Mouse (Mus musculus): ENCODE results near the gene Lama2. TPM values are rescaled to one million over a fixed set of nuclear protein-coding genes. Genes with fewer than 3 reads are reported as not detected.
"Not testable (repeated sequence)": the region's sequence is repeated elsewhere in the genome, so short reads cannot be mapped to it uniquely, and the experiment has no call there.

Lama2 gene
- polyA plus RNA-seq, 1 experiment, result not detected

- Histone ChIP-seq H3K4me1 (ENCODE audit: control insufficient read depth, insufficient read depth, low read length) (no peaks in the 10 kb centered on the region), H3K36me3 (ENCODE audit: control insufficient read depth, insufficient read depth, low read length, poor library complexity, severe bottlenecking) (no peaks in the 10 kb centered on the region), H3K27ac (ENCODE audit: insufficient read depth, low read length) (no peak overlapping the region), H3K27me3 (ENCODE audit: control insufficient read depth, insufficient read depth, low read length, poor library complexity, severe bottlenecking) (no peaks in the 10 kb centered on the region), H3K9me3 (replicated peaks; ENCODE audit: control insufficient read depth, insufficient read depth, low read length, poor library complexity, severe bottlenecking) (peaks cover 4% of the 10 kb centered on the region; the same call in 1 of the 2 replicates), H3K9ac (ENCODE audit: low read depth, poor library complexity, severe bottlenecking) (no peak overlapping the region), H3K4me3 (ENCODE audit: low read depth, low read length) (no peak overlapping the region)
- no peak for TF ChIP-seq EP300 (IDR thresholded peaks at IDR 0.05; ENCODE audit: insufficient read depth, low read depth, low read length)
- no peak for TF ChIP-seq POLR2A (IDR thresholded peaks at IDR 0.05; ENCODE audit: insufficient read depth, low read length)
- TF ChIP-seq CTCF (IDR thresholded peaks at IDR 0.05; ENCODE audit: low read depth, low read length), result no peak
These were observed 623.6 kb downstream of the Lama2 start for GRCm38 (mm10) chr10:26995987-26996386.

GRCm38 (mm10) chr10:26995182-26995975 lies 624.2 kb downstream of the Lama2 start:
- Histone ChIP-seq H3K27ac (ENCODE audit: insufficient read depth, low read length) (no peak overlapping the region), H3K36me3 (ENCODE audit: control insufficient read depth, insufficient read depth, low read length, poor library complexity, severe bottlenecking) (no peaks in the 10 kb centered on the region), H3K9me3 (replicated peaks; ENCODE audit: control insufficient read depth, insufficient read depth, low read length, poor library complexity, severe bottlenecking) (peaks cover 4% of the 10 kb centered on the region; the same call in 1 of the 2 replicates), H3K9ac (ENCODE audit: low read depth, poor library complexity, severe bottlenecking) (no peak overlapping the region), H3K27me3 (ENCODE audit: control insufficient read depth, insufficient read depth, low read length, poor library complexity, severe bottlenecking) (no peaks in the 10 kb centered on the region; the same call in 1 of the 2 replicates), H3K4me3 (ENCODE audit: low read depth, low read length) (no peak overlapping the region), H3K4me1 (ENCODE audit: control insufficient read depth, insufficient read depth, low read length) (no peaks in the 10 kb centered on the region)
- TF ChIP-seq POLR2A (IDR thresholded peaks at IDR 0.05; ENCODE audit: insufficient read depth, low read length) (no peak), EP300 (IDR thresholded peaks at IDR 0.05; ENCODE audit: insufficient read depth, low read depth, low read length) (no peak), CTCF (IDR thresholded peaks at IDR 0.05; ENCODE audit: low read depth, low read length) (no peak)

- no peak overlapping the region for H3K4me3 ChIP-seq (ENCODE audit: low read depth, low read length)
- H3K9ac ChIP-seq (ENCODE audit: low read depth, poor library complexity, severe bottlenecking), result no peak overlapping the region
- no peaks in the 10 kb centered on the region for H3K4me1 ChIP-seq (ENCODE audit: control insufficient read depth, insufficient read depth, low read length)
- TF ChIP-seq CTCF (IDR thresholded peaks at IDR 0.05; ENCODE audit: low read depth, low read length) (no peak), POLR2A (IDR thresholded peaks at IDR 0.05; ENCODE audit: insufficient read depth, low read length) (no peak), EP300 (IDR thresholded peaks at IDR 0.05; ENCODE audit: insufficient read depth, low read depth, low read length) (no peak)
- H3K36me3 ChIP-seq (ENCODE audit: control insufficient read depth, insufficient read depth, low read length, poor library complexity, severe bottlenecking), result no peaks in the 10 kb centered on the region
- no peak overlapping the region for H3K27ac ChIP-seq (ENCODE audit: insufficient read depth, low read length)
- peaks cover 4% of the 10 kb centered on the region; the same call in 1 of the 2 replicates for H3K9me3 ChIP-seq (replicated peaks; ENCODE audit: control insufficient read depth, insufficient read depth, low read length, poor library complexity, severe bottlenecking)
- no peaks in the 10 kb centered on the region; the same call in 1 of the 2 replicates for H3K27me3 ChIP-seq (ENCODE audit: control insufficient read depth, insufficient read depth, low read length, poor library complexity, severe bottlenecking)
These were observed 625.4 kb downstream of the Lama2 start for GRCm38 (mm10) chr10:26993971-26994761.

GRCm38 (mm10) chr10:26985451-26985850 lies 634.1 kb downstream of the Lama2 start:
- Histone ChIP-seq H3K9ac (ENCODE audit: low read depth, poor library complexity, severe bottlenecking) (no peak overlapping the region), H3K4me1 (ENCODE audit: control insufficient read depth, insufficient read depth, low read length) (no peaks in the 10 kb centered on the region), H3K4me3 (ENCODE audit: low read depth, low read length) (no peak overlapping the region), H3K9me3 (replicated peaks; ENCODE audit: control insufficient read depth, insufficient read depth, low read length, poor library complexity, severe bottlenecking) (no peaks in the 10 kb centered on the region), H3K27me3 (ENCODE audit: control insufficient read depth, insufficient read depth, low read length, poor library complexity, severe bottlenecking) (no peaks in the 10 kb centered on the region; the same call in 1 of the 2 replicates), H3K36me3 (ENCODE audit: control insufficient read depth, insufficient read depth, low read length, poor library complexity, severe bottlenecking) (no peaks in the 10 kb centered on the region), H3K27ac (ENCODE audit: insufficient read depth, low read length) (no peak overlapping the region)
- TF ChIP-seq CTCF (IDR thresholded peaks at IDR 0.05; ENCODE audit: low read depth, low read length) (no peak), EP300 (IDR thresholded peaks at IDR 0.05; ENCODE audit: insufficient read depth, low read depth, low read length) (no peak), POLR2A (IDR thresholded peaks at IDR 0.05; ENCODE audit: insufficient read depth, low read length) (no peak)

- H3K36me3 ChIP-seq (ENCODE audit: control insufficient read depth, insufficient read depth, low read length, poor library complexity, severe bottlenecking); H3K27ac ChIP-seq (ENCODE audit: insufficient read depth, low read length); H3K9me3 ChIP-seq (replicated peaks; ENCODE audit: control insufficient read depth, insufficient read depth, low read length, poor library complexity, severe bottlenecking): not testable (repeated sequence)
These were observed 635.5 kb downstream of the Lama2 start for GRCm38 (mm10) chr10:26984082-26984481.

GRCm38 (mm10) chr10:26983583-26983982 lies 636.0 kb downstream of the Lama2 start:
- Histone ChIP-seq H3K4me1 (ENCODE audit: control insufficient read depth, insufficient read depth, low read length) (no peaks in the 10 kb centered on the region), H3K9me3 (replicated peaks; ENCODE audit: control insufficient read depth, insufficient read depth, low read length, poor library complexity, severe bottlenecking) (no peaks in the 10 kb centered on the region), H3K36me3 (ENCODE audit: control insufficient read depth, insufficient read depth, low read length, poor library complexity, severe bottlenecking) (no peaks in the 10 kb centered on the region), H3K9ac (ENCODE audit: low read depth, poor library complexity, severe bottlenecking) (no peak overlapping the region), H3K4me3 (ENCODE audit: low read depth, low read length) (no peak overlapping the region), H3K27me3 (ENCODE audit: control insufficient read depth, insufficient read depth, low read length, poor library complexity, severe bottlenecking) (no peaks in the 10 kb centered on the region), H3K27ac (ENCODE audit: insufficient read depth, low read length) (no peak overlapping the region)
- TF ChIP-seq EP300 (IDR thresholded peaks at IDR 0.05; ENCODE audit: insufficient read depth, low read depth, low read length) (no peak), CTCF (IDR thresholded peaks at IDR 0.05; ENCODE audit: low read depth, low read length) (no peak), POLR2A (IDR thresholded peaks at IDR 0.05; ENCODE audit: insufficient read depth, low read length) (no peak)

More at GRCm38 (mm10) chr10:26984082-26984481, 635.5 kb downstream of the Lama2 start:
- H3K4me3 ChIP-seq (ENCODE audit: low read depth, low read length); H3K4me1 ChIP-seq (ENCODE audit: control insufficient read depth, insufficient read depth, low read length); H3K27me3 ChIP-seq (ENCODE audit: control insufficient read depth, insufficient read depth, low read length, poor library complexity, severe bottlenecking); H3K9ac ChIP-seq (ENCODE audit: low read depth, poor library complexity, severe bottlenecking): not testable (repeated sequence)

Data from ES-Bruce4 (cell line).